Mouse (Mus musculus): Measurements from ENCODE around the gene Fbrsl1.
A peak's percentile ranks its signal among the peaks of the same experiment; 100 is the strongest.

The Fbrsl1 gene

DNA sequence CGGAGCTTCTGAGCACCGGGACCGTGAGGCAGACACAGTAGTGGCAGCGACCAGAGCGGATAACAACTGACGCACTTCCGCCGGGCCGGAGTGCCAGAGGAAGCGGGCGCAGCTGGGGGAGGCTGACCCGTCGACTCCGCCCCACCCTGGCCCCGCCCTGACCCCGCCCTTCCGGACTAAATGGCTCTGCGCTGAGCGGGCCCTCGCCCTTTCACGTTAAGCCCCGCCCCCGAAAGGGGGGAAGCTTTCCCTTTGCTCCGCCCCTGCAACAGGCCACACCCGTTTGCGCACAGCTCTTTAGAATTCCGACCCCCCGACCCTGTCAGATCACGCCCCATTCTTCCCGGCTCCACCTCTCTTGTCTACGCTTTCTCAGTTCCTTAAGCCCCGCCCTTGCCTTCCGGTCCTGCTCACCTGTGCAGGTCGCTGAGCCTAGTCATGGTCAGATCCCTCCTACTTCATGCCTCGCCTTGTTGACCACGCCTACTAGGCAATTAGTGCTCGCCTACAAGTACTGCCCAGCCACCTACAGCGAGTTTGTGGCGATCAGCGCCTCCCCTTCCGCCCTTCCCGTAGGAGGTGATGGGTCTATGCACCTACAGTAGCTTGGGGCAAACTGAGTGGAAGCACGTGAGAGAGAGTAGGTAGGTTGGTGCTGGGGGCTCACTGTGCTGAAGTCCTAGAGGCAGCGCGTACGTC is at the start of gene Fbrsl1:
Gene Fbrsl1, minus strand, starts transcription at position 68 of the 699 bp plus-strand sequence.
- peak; percentile 98 for DNase-seq

DNA sequence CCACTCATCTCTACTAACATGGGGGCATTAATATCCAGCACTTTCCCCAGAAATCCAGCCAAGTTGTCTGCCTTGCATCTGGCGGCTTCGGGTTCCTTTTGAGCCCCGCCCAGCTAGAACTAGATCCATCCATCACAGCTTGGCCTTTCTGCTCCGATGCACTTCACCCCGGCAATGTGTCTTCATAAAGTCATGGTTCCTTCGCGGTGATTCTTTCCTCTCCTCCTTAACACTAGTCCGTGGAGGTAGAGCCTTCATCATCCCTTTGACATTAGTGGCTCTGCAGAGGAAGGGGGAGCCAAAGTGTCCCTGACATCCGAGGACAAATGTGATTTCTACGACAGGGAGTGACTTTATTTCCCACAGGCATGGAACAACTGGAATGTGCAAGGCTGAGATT is 49.8 kb upstream of the Fbrsl1 start:
- DNase-seq, result no peak

DNA sequence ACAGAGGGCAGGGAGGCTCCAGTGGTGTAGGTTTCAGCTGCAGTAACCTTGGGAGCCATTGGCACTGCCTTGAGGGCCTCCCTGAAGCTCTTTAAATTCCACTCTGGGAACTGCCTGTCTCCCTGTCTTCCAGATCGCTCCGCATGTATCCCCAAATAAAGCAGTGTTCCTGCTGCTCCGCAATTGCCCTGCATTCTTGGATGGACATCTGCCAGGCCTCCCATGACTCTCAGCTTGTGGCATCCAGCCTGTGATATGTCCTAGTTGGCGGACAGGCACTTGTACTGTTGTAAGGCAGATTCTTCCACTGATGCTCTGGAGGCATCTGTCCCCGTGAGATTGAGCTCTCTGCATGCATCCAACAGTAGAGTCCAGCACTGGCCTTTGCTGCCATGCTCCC is 49.3 kb upstream of the Fbrsl1 start:
- DNase-seq, result peak; percentile 38

GRCm38 (mm10) chr5:110495051-110495450 is 46.7 kb upstream of the Fbrsl1 start:
- DNase-seq, result no peak

- no peak for DNase-seq
These were observed 46.1 kb upstream of the Fbrsl1 start for GRCm38 (mm10) chr5:110494396-110494795.

GRCm38 (mm10) chr5:110493785-110494184 is 45.5 kb upstream of the Fbrsl1 start:
- DNase-seq, result peak; percentile 88

- no peak for DNase-seq
These were observed 41.3 kb upstream of the Fbrsl1 start for GRCm38 (mm10) chr5:110489639-110490038.

DNA sequence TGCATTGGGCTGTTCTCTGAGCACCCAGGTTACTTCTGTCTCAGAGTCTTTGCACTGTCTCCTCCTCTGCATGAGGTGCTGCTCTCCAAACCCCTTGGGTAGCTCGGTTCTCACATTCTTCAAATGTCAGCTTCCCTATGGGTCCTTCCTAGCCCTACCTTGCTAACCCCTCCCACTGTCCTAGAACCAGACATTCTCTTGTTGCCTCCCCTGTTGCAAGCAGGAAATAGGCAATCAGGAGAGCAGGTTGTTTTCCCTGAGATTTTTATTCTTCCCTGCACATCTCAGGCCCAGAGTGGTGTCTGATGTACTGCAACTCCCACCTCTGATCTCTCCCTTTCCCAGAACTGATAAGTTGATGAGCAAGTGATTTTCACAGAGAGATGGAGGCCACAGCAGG is 39.6 kb upstream of the Fbrsl1 start:
- DNase-seq, result no peak

DNA sequence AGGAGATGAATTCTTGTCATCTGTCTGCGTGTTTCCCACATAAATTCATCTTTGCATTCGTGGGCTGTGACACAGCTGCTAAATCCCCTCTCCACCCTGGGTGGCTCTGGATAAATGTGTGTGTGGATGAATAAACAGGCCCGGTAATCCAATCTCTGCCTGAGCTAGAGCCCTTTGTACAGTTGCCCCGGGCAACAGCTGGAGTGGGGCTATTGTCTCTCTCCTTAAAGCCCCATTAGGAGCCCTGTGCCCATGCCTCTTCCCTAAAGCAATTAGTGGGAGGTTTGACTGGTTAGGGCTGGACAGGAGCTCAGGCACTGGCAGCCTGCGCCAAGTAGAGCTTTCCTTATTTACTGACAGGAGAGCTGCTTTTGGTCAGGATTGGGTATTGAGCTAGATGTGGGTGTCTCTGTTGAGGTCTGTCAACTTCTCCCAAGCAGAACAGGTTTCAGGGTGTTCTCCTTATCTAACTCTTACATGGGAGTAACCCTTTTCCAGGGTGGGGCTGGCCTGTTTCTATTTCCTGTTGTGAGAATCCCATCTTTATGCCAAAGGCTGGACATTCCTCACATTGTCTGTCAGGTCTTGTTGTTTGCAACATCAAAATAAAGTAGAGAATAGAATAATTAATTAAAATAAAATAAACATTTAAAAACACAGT is 38.5 kb upstream of the Fbrsl1 start:
- peak; percentile 97 for DNase-seq

DNA sequence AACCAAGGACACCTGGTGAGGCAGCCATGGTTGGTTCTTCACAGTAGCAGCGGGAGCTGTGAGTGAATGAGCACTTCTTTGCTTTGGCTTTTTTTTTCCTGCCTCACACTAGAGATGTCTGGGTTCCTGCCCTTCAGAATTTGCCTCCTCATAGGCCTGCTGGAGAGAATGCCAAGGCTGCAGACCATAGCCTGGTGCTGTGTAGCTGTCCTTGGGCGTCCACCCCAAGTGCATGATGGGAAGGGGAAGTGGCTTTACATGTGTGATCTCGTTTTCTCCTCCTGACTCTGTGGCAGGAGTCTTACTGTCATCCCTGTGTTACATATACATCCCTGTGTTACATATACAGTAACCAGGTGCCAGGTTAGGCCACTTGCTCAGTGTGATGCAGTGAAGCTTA is 36.4 kb upstream of the Fbrsl1 start:
- no peak for DNase-seq

- no peak for DNase-seq
These were observed 30.9 kb upstream of the Fbrsl1 start for GRCm38 (mm10) chr5:110479228-110479627.

GRCm38 (mm10) chr5:110474156-110474555 is 25.9 kb upstream of the Fbrsl1 start:
- no peak for DNase-seq

DNA sequence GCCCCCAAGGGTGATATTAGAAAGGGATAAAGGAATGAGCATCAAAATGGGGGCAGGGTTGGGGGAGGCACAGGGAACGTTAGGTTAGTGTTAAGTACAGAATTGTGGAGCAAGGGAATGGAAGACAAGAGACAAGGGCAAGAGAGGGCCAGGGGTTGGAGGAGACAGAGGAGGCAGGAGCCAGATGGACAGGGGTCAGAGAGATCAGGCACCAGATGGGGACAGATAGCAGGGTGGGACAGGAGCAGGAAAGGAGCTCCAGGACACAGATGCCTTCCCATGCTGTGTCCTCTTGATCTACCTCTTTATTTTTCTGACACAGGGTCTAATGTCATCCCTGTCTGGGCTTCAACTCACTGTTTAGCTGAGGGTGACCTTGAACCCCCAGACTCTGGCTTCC is 24.5 kb upstream of the Fbrsl1 start:
- DNase-seq, result no peak

DNA sequence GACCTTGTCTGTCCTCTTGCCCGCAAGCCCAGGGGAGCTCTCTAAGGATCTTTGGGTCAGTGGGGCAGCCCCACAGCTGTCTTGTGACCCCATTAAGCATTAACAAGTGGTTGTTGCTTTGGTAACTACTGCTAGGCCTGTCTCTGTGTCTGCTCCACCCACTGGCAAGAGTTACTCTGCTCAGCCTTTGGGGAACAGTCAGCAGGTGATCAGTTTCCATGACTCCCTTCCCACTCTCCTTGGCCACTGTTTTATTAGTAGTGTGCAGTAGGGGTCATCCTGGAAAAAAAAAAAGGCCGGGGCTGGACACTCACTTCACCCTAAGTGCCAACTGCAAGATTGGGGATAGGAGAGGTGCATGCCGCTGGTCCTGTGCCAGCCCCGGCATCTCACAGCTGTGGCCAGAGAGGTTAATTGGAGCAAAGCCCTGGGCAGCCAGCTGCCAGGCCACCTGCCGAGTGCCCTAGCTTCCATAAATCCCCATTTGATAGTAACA is 23.7 kb upstream of the Fbrsl1 start:
- peak; percentile 83 for DNase-seq

DNA sequence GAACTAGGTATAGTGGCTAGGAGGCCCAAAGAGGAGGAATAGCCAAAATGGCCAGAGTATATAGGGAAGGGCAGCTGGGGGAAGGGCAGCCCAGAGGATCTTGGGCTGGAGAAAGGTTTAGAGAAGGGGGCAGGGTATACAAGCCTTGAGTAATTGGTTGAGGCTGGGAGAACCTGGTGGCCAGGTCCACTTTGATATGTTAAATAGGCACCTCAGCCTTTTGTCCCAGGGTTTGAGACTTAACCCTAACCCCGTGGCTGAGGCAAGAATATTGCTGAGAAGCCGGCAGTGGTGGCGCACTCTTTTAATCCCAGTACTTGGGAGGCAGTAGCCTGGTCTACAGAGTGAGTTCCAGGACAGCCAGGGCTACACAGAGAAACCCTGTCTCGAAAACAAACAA is 23.0 kb upstream of the Fbrsl1 start:
- DNase-seq, result no peak

GRCm38 (mm10) chr5:110469227-110469925 is 21.1 kb upstream of the Fbrsl1 start:
- no peak for DNase-seq

DNA sequence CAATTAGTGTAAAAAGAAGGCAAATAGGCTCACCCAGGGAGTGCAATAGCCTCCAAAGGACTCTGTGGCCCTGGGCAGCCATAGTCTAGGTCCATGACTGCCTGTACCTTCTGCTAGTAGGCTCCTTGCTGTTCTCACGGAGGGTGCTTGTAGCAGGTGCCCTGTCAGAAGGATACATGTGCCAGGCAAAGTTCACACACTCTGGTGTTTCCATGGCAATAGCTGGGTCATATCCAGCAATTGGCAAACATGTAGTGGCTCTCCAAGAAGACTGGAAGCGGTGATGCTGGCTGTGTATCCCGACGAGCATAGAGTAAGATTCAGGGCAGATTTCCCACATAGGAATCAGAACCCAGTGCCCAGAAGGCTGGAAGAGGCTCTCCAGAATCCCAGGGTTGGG is 20.0 kb upstream of the Fbrsl1 start:
- DNase-seq, result no peak

GRCm38 (mm10) chr5:110467725-110468124 is 19.4 kb upstream of the Fbrsl1 start:
- no peak for DNase-seq

- DNase-seq, result peak; percentile 81
These were observed 18.5 kb upstream of the Fbrsl1 start for GRCm38 (mm10) chr5:110466531-110467424.

- DNase-seq, result peak; percentile 69
These were observed 14.3 kb upstream of the Fbrsl1 start for GRCm38 (mm10) chr5:110462646-110463045.

DNA sequence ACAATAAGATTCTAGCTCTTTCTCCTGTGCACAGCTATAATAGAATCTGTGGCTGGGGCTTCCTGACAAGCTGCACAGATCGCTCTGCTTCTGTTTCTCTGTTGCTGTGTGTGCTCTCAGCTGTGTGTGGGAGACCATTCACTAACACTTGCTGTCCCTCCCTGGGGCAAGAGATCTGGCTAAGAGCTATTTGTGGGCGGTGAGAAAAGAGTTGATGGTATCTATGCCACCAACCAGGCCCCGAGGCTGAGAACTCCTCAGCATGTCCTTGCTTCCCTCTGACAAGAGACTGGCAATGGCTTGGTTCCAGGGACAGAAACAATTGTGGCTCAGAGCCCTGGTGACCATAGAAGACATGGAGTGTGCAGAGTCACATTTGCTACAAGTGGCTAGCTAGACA is 10.6 kb upstream of the Fbrsl1 start:
- peak; percentile 37 for DNase-seq

DNA sequence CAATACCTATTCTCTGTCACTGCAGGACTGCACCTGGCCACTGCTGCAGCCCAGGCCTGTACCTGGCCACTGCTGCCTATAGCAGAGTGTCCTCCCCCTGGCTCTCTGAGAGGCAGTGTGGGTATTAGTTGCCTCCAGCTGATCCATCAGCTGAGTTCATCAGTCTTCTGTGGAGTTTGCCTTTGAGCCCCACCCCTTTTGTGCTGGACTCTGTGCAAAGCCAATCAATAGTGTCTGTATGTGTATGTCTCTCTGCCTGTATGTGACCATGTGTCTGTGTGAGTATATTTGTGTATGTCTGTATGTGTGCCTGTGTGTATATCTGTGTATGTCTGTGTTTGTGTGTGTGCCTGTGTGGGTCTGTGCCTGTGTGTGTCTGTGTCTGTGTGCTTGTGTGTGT is 7.0 kb upstream of the Fbrsl1 start:
- no peak for DNase-seq

DNA sequence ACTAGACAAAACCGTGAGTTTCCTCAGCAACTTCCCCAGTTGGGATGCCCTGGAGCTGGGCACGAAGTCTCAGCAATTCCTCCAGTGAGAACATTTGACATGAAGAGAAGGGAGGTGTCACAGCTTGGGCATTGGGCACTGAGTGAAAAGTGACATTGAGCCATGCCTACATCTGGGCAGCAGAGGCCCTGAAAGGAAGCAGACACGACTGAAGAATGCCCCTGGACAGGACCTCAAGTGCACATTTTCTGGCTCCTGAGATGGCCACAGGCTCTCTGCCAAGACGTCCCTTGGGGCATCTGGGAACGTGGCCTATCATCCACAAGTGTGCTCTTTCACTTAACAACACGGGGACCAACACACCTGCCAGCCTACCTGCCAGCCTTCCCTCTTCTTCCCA is 991 bp upstream of the Fbrsl1 start:
- DNase-seq, result no peak

Measured in retina, postnatal 1 day (tissue).